Mouse (Mus musculus) small intestine, adult 2 months (tissue): ENCODE data around the gene Ccdc63. TPM values are rescaled to one million over a fixed set of nuclear protein-coding genes. Genes with fewer than 3 reads are reported as not detected.
A peak's percentile ranks its signal among the peaks of the same experiment; 100 is the strongest.
"Not testable (repeated sequence)": the region's sequence is repeated elsewhere in the genome, so short reads cannot be mapped to it uniquely, and the experiment has no call there.

Source experiments
- H3K27ac ChIP-seq: fragments of 200-500 bp; 2 replicates; pipeline ENCODE4 v1.5.1; 2012; ENCODE audit warnings: low read depth, low read length, control low read depth, inconsistent platforms; ENCODE audit not compliant: insufficient read depth
- H3K27me3 ChIP-seq: fragments of 200-500 bp; 2 replicates; pipeline ENCODE4 v1.6.1; 2012; ENCODE audit warnings: mild to moderate bottlenecking, moderate library complexity, low read length, inconsistent platforms; ENCODE audit not compliant: control insufficient read depth, insufficient read depth
- H3K36me3 ChIP-seq: fragments of 200-500 bp; 2 replicates; pipeline ENCODE4 v1.6.1; 2012; ENCODE audit warnings: mild to moderate bottlenecking, low read length, control low read depth, inconsistent platforms; ENCODE audit not compliant: control insufficient read depth, insufficient read depth
- H3K4me1 ChIP-seq: fragments of 200-500 bp; 2 replicates; pipeline ENCODE4 v1.6.1; 2012; ENCODE audit warnings: low read length, inconsistent platforms, mixed read lengths; ENCODE audit not compliant: control insufficient read depth, insufficient read depth, insufficient read length
- H3K4me3 ChIP-seq: fragments of 200-500 bp; 2 replicates; pipeline ENCODE4 v1.5.1; 2012; ENCODE audit warnings: low read depth, mild to moderate bottlenecking, control low read depth, inconsistent platforms, low read length, moderate library complexity
- CTCF ChIP-seq: fragments of 200-500 bp; IDR thresholded peaks from 2 replicates; pipeline ENCODE4 v1.5.1; 2012; ENCODE audit warnings: low read depth, mild to moderate bottlenecking, control low read depth, inconsistent platforms, low read length, moderate library complexity, mixed read lengths; ENCODE audit not compliant: insufficient replicate concordance, insufficient read length; ENCODE audit errors: extremely low read depth
- POLR2A ChIP-seq: fragments of 200-500 bp; IDR thresholded peaks from 2 replicates; pipeline ENCODE4 v1.6.1; 2012; ENCODE audit warnings: low read depth, mild to moderate bottlenecking, control low read depth, inconsistent platforms, low read length, moderate library complexity
- WGBS: fragments of 180-500 bp; shearing (Covaris S2); methylation state at CpG from one replicate; pipeline ENCODE4 v1.1.7; 2018; 5-methylcytosine and 5-hydroxymethylcytosine counted together
- polyA plus RNA-seq: library from polyadenylated mRNA; depleted of rRNA; stranded (reverse); fragments of >200 nt; gene quantifications from 2 replicates; pipeline ENCODE4 v1.2.3, GENCODE M21; 2012

Ccdc63 gene
- polyA plus RNA-seq, 1 experiment: 0.10 TPM

- no peak overlapping the region for H3K27ac ChIP-seq
- peaks cover 9% of the 10 kb centered on the region; the same call in 1 of the 2 replicates for H3K4me1 ChIP-seq
- H3K36me3 ChIP-seq: no peaks in the 10 kb centered on the region
- H3K27me3 ChIP-seq: no peaks in the 10 kb centered on the region
- TF ChIP-seq CTCF (peak; percentile 66; the same call in 1 of the 2 replicates), POLR2A (no peak)
- 51% methylated on average over 8 of the region's 8 CpGs for WGBS
- H3K4me3 ChIP-seq: no peak overlapping the region
Observed at GRCm38 (mm10) chr5:122142230-122142992, 1.8 kb upstream of the Ccdc63 start.

GRCm38 (mm10) chr5:122139771-122140170, 852 bp downstream of the Ccdc63 start:
- H3K36me3 ChIP-seq, H3K27ac ChIP-seq, H3K27me3 ChIP-seq, H3K4me3 ChIP-seq: not testable (repeated sequence)
- 72% methylated on average over 2 of the region's 2 CpGs for WGBS
- H3K4me1 ChIP-seq: peaks cover 20% of the 10 kb centered on the region; the same call in 1 of the 2 replicates

DNA sequence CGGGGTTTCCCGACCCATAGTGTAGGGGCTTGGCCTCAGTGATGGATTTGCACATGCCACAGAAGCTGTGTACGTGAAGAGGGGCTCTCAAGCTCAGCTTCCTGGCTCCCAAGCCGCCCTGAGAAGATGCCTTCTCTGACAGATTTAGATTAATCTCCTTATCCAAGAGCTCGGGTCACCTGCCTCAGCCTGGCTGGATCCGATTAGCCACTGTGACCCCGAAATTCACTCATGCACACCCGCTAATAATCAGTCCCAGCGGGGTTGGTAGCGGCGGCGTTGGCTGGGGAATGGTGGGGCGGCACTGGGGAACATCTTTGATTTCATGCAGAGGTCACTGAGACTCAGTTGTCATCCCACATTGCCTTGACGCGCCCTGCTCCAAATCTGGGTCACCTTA, 1.8 kb downstream of the Ccdc63 start:
- 90% methylated on average over 15 of the region's 15 CpGs for WGBS
- Histone ChIP-seq H3K27ac (no peak overlapping the region), H3K4me3 (no peak overlapping the region), H3K4me1 (peaks cover 20% of the 10 kb centered on the region), H3K36me3 (no peaks in the 10 kb centered on the region), H3K27me3 (no peaks in the 10 kb centered on the region)
- no peak for TF ChIP-seq CTCF
- TF ChIP-seq POLR2A: no peak

- Histone ChIP-seq H3K27me3 (no peaks in the 10 kb centered on the region), H3K27ac (peak overlapping the region; percentile 98), H3K36me3 (no peaks in the 10 kb centered on the region), H3K4me3 (no peak overlapping the region; the same call in 1 of the 2 replicates), H3K4me1 (peaks cover 25% of the 10 kb centered on the region)
- TF ChIP-seq POLR2A: no peak
- no peak for TF ChIP-seq CTCF
- WGBS: 20% methylated on average over 14 of the region's 14 CpGs
Observed at GRCm38 (mm10) chr5:122136508-122137408, 3.9 kb downstream of the Ccdc63 start.

DNA sequence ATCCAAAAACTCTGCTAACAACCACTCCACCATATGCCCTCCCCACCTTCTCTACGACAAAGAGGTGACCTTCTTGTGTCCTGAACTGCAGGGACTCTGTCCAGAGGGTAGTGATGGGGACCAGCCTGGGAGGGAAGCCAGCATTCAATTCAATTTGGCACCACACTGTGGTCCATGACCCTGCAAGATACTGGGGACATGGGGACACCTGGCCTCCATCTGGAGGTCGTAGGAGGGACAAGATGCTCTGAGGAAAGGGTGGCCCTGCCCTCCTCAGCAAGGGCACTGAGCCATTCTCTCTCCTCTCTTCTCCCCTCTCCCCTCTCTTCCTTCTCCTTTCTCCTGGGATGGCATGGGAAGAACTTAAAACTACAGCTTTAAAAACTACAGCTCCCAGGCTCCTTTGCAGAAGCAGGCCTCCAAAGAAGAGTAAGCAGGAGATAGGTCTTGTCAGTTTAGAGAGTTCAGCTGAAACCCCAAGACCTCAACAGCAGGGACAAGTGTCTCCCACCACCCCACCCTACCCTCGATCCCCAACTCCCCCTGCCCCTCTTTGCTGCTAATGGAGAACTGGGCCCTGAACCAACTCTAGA, 5.2 kb downstream of the Ccdc63 start:
- Histone ChIP-seq H3K27me3 (no peaks in the 10 kb centered on the region), H3K27ac (peak overlapping the region; percentile 94), H3K4me3 (no peak overlapping the region), H3K4me1 (peaks cover 25% of the 10 kb centered on the region), H3K36me3 (no peaks in the 10 kb centered on the region)
- TF ChIP-seq CTCF: no peak
- no peak for TF ChIP-seq POLR2A
- 71% methylated on average over 3 of the region's 3 CpGs for WGBS

GRCm38 (mm10) chr5:122134395-122135289, 6.0 kb downstream of the Ccdc63 start:
- Histone ChIP-seq H3K27me3 (no peaks in the 10 kb centered on the region), H3K27ac (peak overlapping the region; percentile 94; the same call in 1 of the 2 replicates), H3K4me3 (no peak overlapping the region), H3K4me1 (peaks cover 25% of the 10 kb centered on the region), H3K36me3 (no peaks in the 10 kb centered on the region)
- 92% methylated on average over 14 of the region's 14 CpGs for WGBS
- TF ChIP-seq POLR2A (no peak), CTCF (no peak)
